Mouse (Mus musculus): ENCODE measurements around the gene Myzap. TPM values are rescaled to one million over a fixed set of nuclear protein-coding genes. Genes with fewer than 3 reads are reported as not detected.

Gene Myzap
- total RNA-seq, 2 experiments from 2014 or later: 4.8 to 5.9 TPM

DNA sequence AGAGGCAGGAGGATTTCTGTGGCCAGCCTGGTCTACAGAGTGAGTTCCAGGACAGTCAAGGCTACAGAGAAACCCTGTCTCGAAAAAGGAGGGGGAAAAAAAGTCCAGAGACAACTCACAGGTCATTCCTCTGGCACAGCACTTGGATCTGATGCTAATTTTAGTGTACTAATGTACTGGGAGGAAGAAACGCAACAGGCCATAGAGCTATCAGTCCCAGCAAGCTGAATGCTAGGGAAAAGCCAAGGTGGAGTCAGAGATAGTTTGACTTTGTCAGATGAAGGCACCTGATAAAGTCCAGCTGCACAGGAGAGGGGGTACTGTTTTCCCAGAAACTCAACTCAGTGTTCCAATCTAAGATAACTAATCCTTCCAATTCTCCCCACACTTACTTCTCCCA, 111.9 kb downstream of the Myzap start:
- DNase-seq: no peak

- no peak for DNase-seq
Measured at GRCm38 (mm10) chr9:71479413-71479812, 112.7 kb downstream of the Myzap start.

- DNase-seq: no peak
Measured at GRCm38 (mm10) chr9:71478596-71478995, 113.6 kb downstream of the Myzap start.

GRCm38 (mm10) chr9:71476601-71477000, 115.6 kb downstream of the Myzap start:
- DNase-seq: no peak

DNA sequence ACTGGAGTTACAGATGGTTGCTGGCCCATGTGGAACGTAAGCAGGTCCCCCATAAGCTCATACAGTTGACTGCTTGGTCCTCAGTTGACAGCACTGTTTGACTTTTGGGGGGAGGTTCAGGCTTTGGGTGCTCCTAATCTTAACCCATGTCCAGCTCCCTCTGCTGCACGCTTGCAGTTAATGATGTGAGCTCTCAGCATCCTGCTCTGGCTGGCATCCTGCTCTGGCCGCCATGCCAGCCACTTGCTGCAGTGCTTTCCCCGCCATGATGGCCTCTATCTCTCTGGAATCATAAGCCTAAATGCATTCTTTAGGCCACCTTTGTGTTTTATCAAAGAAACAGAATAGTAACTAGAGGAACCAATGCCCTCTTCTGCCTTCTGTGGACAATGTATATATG, 116.6 kb downstream of the Myzap start:
- DNase-seq: no peak

DNA sequence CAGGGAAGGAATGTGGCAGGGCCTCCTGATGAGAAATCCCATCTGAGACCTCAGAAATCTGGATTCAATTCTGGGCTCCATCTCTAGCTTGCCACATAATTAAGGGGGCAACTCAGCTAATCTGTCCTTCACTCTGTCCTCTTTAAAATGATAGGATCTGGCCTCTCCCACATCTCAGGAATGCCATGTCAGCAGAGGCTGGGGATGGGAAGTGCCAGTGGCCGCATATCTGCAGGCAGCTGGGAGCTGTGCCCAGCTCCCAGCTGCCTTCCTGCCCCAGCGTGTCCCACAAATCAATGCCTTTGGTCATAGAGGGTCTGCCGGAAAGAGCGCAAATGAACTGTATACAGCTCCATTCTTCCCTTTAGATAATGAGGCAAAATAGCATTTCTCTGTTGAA, 124.7 kb downstream of the Myzap start:
- DNase-seq: no peak

DNA sequence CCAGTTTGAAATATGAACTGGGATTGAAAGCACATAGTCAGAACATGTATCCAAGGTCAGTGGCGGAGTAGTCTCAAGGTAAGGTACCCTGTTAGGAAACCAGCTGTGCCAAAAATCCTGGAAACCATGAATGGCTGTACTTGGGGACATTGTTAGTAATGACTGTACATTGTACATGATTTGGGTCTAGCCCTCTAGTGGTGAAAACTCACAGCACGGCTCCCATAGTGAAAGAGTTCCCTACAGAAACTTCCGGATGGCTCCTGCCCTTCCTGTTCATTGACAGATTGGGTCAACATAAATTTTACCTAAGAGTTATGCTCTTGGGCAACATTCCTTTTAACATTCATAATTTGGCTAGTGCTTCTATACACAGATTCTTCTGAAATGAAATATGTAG, 126.0 kb downstream of the Myzap start:
- no peak for DNase-seq

DNA sequence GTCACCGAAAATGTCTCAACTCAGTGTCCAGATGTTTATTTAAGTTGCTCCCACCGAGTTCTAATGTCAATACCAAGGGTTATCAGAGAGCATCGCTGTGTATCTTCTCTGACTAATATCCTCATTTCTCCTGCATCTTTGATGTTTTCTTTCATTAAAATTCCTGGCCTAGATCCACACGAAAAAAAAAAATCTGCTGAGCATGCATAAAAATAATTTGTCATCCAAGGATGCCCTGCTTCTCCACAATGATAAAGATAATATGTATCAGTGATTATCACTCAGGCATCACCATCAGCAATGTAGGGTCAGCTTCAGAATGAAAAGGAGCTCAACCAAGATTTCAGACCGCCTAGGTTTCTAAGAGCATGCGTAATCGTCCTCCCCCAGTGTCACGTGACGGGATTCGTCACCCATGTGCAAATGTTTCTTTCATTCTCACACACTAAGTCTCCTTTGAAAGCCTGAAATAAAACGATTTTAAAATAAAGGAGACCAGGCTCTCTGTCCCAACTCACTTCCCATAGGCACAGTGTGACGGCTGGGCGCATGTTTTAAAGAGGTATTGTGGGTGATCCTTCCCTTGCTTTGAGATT, 129.0 kb downstream of the Myzap start:
- DNase-seq: no peak

- DNase-seq: no peak
Measured at GRCm38 (mm10) chr9:71456738-71457137, 135.4 kb downstream of the Myzap start.

Other genes with a start within 250 kb of the Myzap start
- 100 to 1,000 TPM; 204 to 213 TPM for gene Polr2m, start 106.4 kb downstream of the Myzap start, total RNA-seq (2021)
- 10 to 100 TPM in 1 of 2 experiments, 1 to 10 TPM in 1; 6.6 to 12.2 TPM for gene Cgnl1, start 179.2 kb upstream of the Myzap start, total RNA-seq (2021)